Mouse (Mus musculus) ES-Bruce4 (cell line): Measurements from ENCODE around the gene Tmigd3. TPM values are rescaled to one million over a fixed set of nuclear protein-coding genes. Genes with fewer than 3 reads are reported as not detected.
"Not testable (repeated sequence)": the region's sequence is repeated elsewhere in the genome, so short reads cannot be mapped to it uniquely, and the experiment has no call there.

Source experiments
- H3K27ac ChIP-seq: 2 replicates; pipeline ENCODE4 v1.5.1; 2012; ENCODE audit warnings: low read length, inconsistent platforms; ENCODE audit not compliant: insufficient read depth
- H3K27me3 ChIP-seq: 2 replicates; pipeline ENCODE4 v1.6.1; 2012; ENCODE audit warnings: mild to moderate bottlenecking, low read length, inconsistent platforms; ENCODE audit not compliant: control insufficient read depth, poor library complexity, insufficient read depth, severe bottlenecking
- H3K36me3 ChIP-seq: 2 replicates; pipeline ENCODE4 v1.6.1; 2012; ENCODE audit warnings: inconsistent platforms, mild to moderate bottlenecking, low read length, moderate library complexity; ENCODE audit not compliant: control insufficient read depth, poor library complexity, insufficient read depth, severe bottlenecking
- H3K4me1 ChIP-seq: one replicate; pipeline ENCODE4 v1.8.1; 2011; ENCODE audit warnings: low read length; ENCODE audit not compliant: control insufficient read depth, insufficient read depth
- H3K4me3 ChIP-seq: 2 replicates; pipeline ENCODE4 v1.5.1; 2011; ENCODE audit warnings: low read depth, mild to moderate bottlenecking, low read length
- H3K9ac ChIP-seq: 2 replicates; pipeline ENCODE4 v1.6.1; 2012; ENCODE audit warnings: low read depth, mild to moderate bottlenecking, inconsistent platforms; ENCODE audit not compliant: poor library complexity, severe bottlenecking
- H3K9me3 ChIP-seq: replicated peaks from 2 replicates; pipeline ENCODE4 v1.6.1; 2012; ENCODE audit warnings: mild to moderate bottlenecking, low read length, inconsistent platforms; ENCODE audit not compliant: control insufficient read depth, poor library complexity, insufficient read depth, severe bottlenecking
- CTCF ChIP-seq: IDR thresholded peaks from one replicate; pipeline ENCODE4 v1.8.1; 2011; ENCODE audit warnings: low read depth, low read length
- EP300 ChIP-seq: IDR thresholded peaks from 2 replicates; pipeline ENCODE4 v1.6.1; 2011; ENCODE audit warnings: low read depth, low read length; ENCODE audit not compliant: insufficient read depth
- POLR2A ChIP-seq: IDR thresholded peaks from one replicate; pipeline ENCODE4 v1.8.1; 2011; ENCODE audit warnings: low read length; ENCODE audit not compliant: insufficient read depth
- polyA plus RNA-seq: library from polyadenylated mRNA; stranded (reverse); fragments of >200 nt; gene quantifications from 2 replicates; pipeline ENCODE4 v1.2.4, GENCODE M21; 2011; ENCODE audit warnings: low read depth; ENCODE audit not compliant: missing spikeins, insufficient read depth, insufficient read length

Tmigd3 gene
- polyA plus RNA-seq, 1 experiment, result not detected

- H3K4me1 ChIP-seq, result no peaks in the 10 kb centered on the region
- TF ChIP-seq EP300, result no peak
- no peak for TF ChIP-seq POLR2A
- no peak for TF ChIP-seq CTCF
- H3K27ac ChIP-seq, result no peak overlapping the region
- no peaks in the 10 kb centered on the region for H3K27me3 ChIP-seq
- H3K9me3 ChIP-seq, result no peaks in the 10 kb centered on the region
- no peak overlapping the region for H3K9ac ChIP-seq
- H3K36me3 ChIP-seq, result no peaks in the 10 kb centered on the region
- H3K4me3 ChIP-seq, result no peak overlapping the region
These were observed 47.1 kb downstream of the Tmigd3 start for GRCm38 (mm10) chr3:105917656-105918354.

GRCm38 (mm10) chr3:105918355-105918745 is 47.6 kb downstream of the Tmigd3 start:
- no peaks in the 10 kb centered on the region for H3K36me3 ChIP-seq
- no peaks in the 10 kb centered on the region for H3K9me3 ChIP-seq
- TF ChIP-seq CTCF (no peak), POLR2A (no peak), EP300 (no peak)
- no peaks in the 10 kb centered on the region for H3K27me3 ChIP-seq
- no peaks in the 10 kb centered on the region for H3K4me1 ChIP-seq
- no peak overlapping the region for H3K9ac ChIP-seq
- no peak overlapping the region for H3K4me3 ChIP-seq
- no peak overlapping the region for H3K27ac ChIP-seq

- not testable (repeated sequence) for H3K27me3 ChIP-seq, H3K9me3 ChIP-seq, H3K4me3 ChIP-seq, H3K36me3 ChIP-seq, H3K27ac ChIP-seq, H3K4me1 ChIP-seq, H3K9ac ChIP-seq
These were observed 50.0 kb downstream of the Tmigd3 start for GRCm38 (mm10) chr3:105920743-105921142.

GRCm38 (mm10) chr3:105921959-105922358 is 51.3 kb downstream of the Tmigd3 start:
- H3K4me3 ChIP-seq, result no peak overlapping the region
- no peaks in the 10 kb centered on the region for H3K27me3 ChIP-seq
- no peaks in the 10 kb centered on the region for H3K36me3 ChIP-seq
- H3K4me1 ChIP-seq, result no peaks in the 10 kb centered on the region
- H3K9ac ChIP-seq, result no peak overlapping the region
- no peaks in the 10 kb centered on the region for H3K9me3 ChIP-seq
- no peak overlapping the region for H3K27ac ChIP-seq
- TF ChIP-seq EP300 (no peak), POLR2A (no peak), CTCF (no peak)

- Histone ChIP-seq H3K9me3 (no peaks in the 10 kb centered on the region), H3K27me3 (no peaks in the 10 kb centered on the region), H3K36me3 (no peaks in the 10 kb centered on the region), H3K27ac (no peak overlapping the region), H3K9ac (no peak overlapping the region), H3K4me3 (no peak overlapping the region), H3K4me1 (no peaks in the 10 kb centered on the region)
- TF ChIP-seq CTCF, result no peak
- no peak for TF ChIP-seq POLR2A
- TF ChIP-seq EP300, result no peak
These were observed 53.9 kb downstream of the Tmigd3 start for GRCm38 (mm10) chr3:105924616-105925015.

GRCm38 (mm10) chr3:105927561-105928194 is 57.0 kb downstream of the Tmigd3 start:
- H3K4me1 ChIP-seq, result no peaks in the 10 kb centered on the region
- H3K27ac ChIP-seq, result no peak overlapping the region
- H3K9ac ChIP-seq, result no peak overlapping the region
- TF ChIP-seq EP300 (no peak), POLR2A (no peak), CTCF (no peak)
- H3K27me3 ChIP-seq, result no peaks in the 10 kb centered on the region
- no peaks in the 10 kb centered on the region for H3K9me3 ChIP-seq
- H3K4me3 ChIP-seq, result no peak overlapping the region
- no peaks in the 10 kb centered on the region for H3K36me3 ChIP-seq
